Mouse (Mus musculus) bone marrow macrophage, adult 2 months (primary cell): ENCODE measurements around the gene Fam217a.

Source experiments
- CTCF ChIP-seq: IDR thresholded peaks from 2 replicates; pipeline ENCODE4 v1.5.1; 2012; ENCODE audit warnings: low read depth, mild to moderate bottlenecking, low read length, moderate library complexity
- POLR2A ChIP-seq: IDR thresholded peaks from 2 replicates; pipeline ENCODE4 v1.6.1; 2012; ENCODE audit warnings: mild to moderate bottlenecking, low read depth, low read length, borderline replicate concordance

GRCm38 (mm10) chr13:34964419-34964818, 40.3 kb upstream of the Fam217a start:
- TF ChIP-seq CTCF (no peak), POLR2A (no peak)
